Mouse (Mus musculus): ENCODE measurements around the gene Nrbf2. TPM values are rescaled to one million over a fixed set of nuclear protein-coding genes. Genes with fewer than 3 reads are reported as not detected.

Nrbf2 gene
- total RNA-seq, 1 experiment: 15.3 TPM

- no peaks in the 10 kb centered on the region for H3K36me3 ChIP-seq (ENCODE audit: control insufficient read depth, insufficient read depth, low read length, poor library complexity, severe bottlenecking)
- DNase-seq (ENCODE audit: low read depth, low spot score): peak; percentile 40
- no peak overlapping the region for H3K27ac ChIP-seq (ENCODE audit: insufficient read depth, low read depth, low read length, poor library complexity, severe bottlenecking)
- peaks cover 0 to 3% of the 10 kb centered on the region in 2 experiments; a peak in 2 of 4 replicates for H3K4me1 ChIP-seq (ENCODE audit: control insufficient read depth in 2 of 2, insufficient read depth in 2 of 2, low read length in 2 of 2, poor library complexity in 1 of 2)
- H3K9me3 ChIP-seq (ENCODE audit: control insufficient read depth, insufficient read depth, low read depth, low read length): no peaks in the 10 kb centered on the region
- H3K4me3 ChIP-seq (ENCODE audit: insufficient read depth in 1 of 2, low read depth in 1 of 2, low read length in 2 of 2, poor library complexity in 1 of 2, severe bottlenecking in 1 of 2): peak overlapping the region; percentile 52 to 62; a peak in 3 of 4 replicates
- H3K9ac ChIP-seq (ENCODE audit: insufficient read depth, low read depth, low read length, poor library complexity, severe bottlenecking): no peak overlapping the region
- no peak for TF ChIP-seq CHD2 (IDR thresholded peaks at IDR 0.05; ENCODE audit: low read depth, low read length)
- no peak for TF ChIP-seq HCFC1 (IDR thresholded peaks at IDR 0.05; ENCODE audit: borderline replicate concordance, insufficient read depth, low read length)
- TF ChIP-seq MAFK (IDR thresholded peaks at IDR 0.05; ENCODE audit: insufficient read depth, low read depth, low read length): no peak
- TF ChIP-seq ZNF384 (IDR thresholded peaks at IDR 0.05; ENCODE audit: low read depth, low read length): no peak
- no peak for TF ChIP-seq ZC3H11A (IDR thresholded peaks at IDR 0.05; ENCODE audit: borderline replicate concordance, low read depth, low read length)
- in situ Hi-C loops (cut with MboI; ENCODE audit: low sequenced_read_pairs in 2 of 2, unreplicated experiment in 2 of 2): loop anchor here in 1 of 2 experiments (10.0 to 25.0 kb wide), 2 partner anchors 217 to 419 kb away; partner anchors contain the start of gene Egr2
Measured at GRCm38 (mm10) chr10:67317931-67318460, 32.9 kb upstream of the Nrbf2 start.

GRCm38 (mm10) chr10:67314811-67315435 is 29.8 kb upstream of the Nrbf2 start:
- in situ Hi-C loops (cut with MboI; ENCODE audit: low sequenced_read_pairs in 2 of 2, unreplicated experiment in 2 of 2): loop anchor here in 1 of 2 experiments (10.0 to 25.0 kb wide), 2 partner anchors 220 to 422 kb away; partner anchors contain the start of gene Egr2
- H3K4me1 ChIP-seq (ENCODE audit: control insufficient read depth in 2 of 2, insufficient read depth in 2 of 2, low read length in 2 of 2, poor library complexity in 1 of 2): peaks cover 0 to 3% of the 10 kb centered on the region in 2 experiments; a peak in 1 of 4 replicates
- TF ChIP-seq ZC3H11A (IDR thresholded peaks at IDR 0.05; ENCODE audit: borderline replicate concordance, low read depth, low read length) (peak; percentile 97), CHD2 (IDR thresholded peaks at IDR 0.05; ENCODE audit: low read depth, low read length) (no peak), ZNF384 (IDR thresholded peaks at IDR 0.05; ENCODE audit: low read depth, low read length) (peak; percentile 52; the same call in 1 of the 2 replicates)
- no peak overlapping the region for H3K9ac ChIP-seq (ENCODE audit: insufficient read depth, low read depth, low read length, poor library complexity, severe bottlenecking)
- H3K36me3 ChIP-seq (ENCODE audit: control insufficient read depth, insufficient read depth, low read length, poor library complexity, severe bottlenecking): no peaks in the 10 kb centered on the region
- peak; percentile 75 for DNase-seq (ENCODE audit: low read depth, low spot score)
- H3K4me3 ChIP-seq (ENCODE audit: insufficient read depth in 1 of 2, low read depth in 1 of 2, low read length in 2 of 2, poor library complexity in 1 of 2, severe bottlenecking in 1 of 2): no peak overlapping the region
- no peaks in the 10 kb centered on the region for H3K9me3 ChIP-seq (ENCODE audit: control insufficient read depth, insufficient read depth, low read depth, low read length)
- H3K27ac ChIP-seq (ENCODE audit: insufficient read depth, low read depth, low read length, poor library complexity, severe bottlenecking): no peak overlapping the region

- H3K4me3 ChIP-seq (ENCODE audit: insufficient read depth in 1 of 2, low read depth in 1 of 2, low read length in 2 of 2, poor library complexity in 1 of 2, severe bottlenecking in 1 of 2): no peak overlapping the region
- in situ Hi-C loops (cut with MboI; ENCODE audit: low sequenced_read_pairs in 2 of 2, unreplicated experiment in 2 of 2): loop anchor here in 1 of 2 experiments (10.0 to 25.0 kb wide), 2 partner anchors 222 to 425 kb away; partner anchors contain the start of gene Egr2
- H3K9ac ChIP-seq (ENCODE audit: insufficient read depth, low read depth, low read length, poor library complexity, severe bottlenecking): no peak overlapping the region
- no peaks in the 10 kb centered on the region for H3K36me3 ChIP-seq (ENCODE audit: control insufficient read depth, insufficient read depth, low read length, poor library complexity, severe bottlenecking)
- no peak for TF ChIP-seq CHD2 (IDR thresholded peaks at IDR 0.05; ENCODE audit: low read depth, low read length)
- no peak for TF ChIP-seq HCFC1 (IDR thresholded peaks at IDR 0.05; ENCODE audit: borderline replicate concordance, insufficient read depth, low read length)
- no peak for TF ChIP-seq MAFK (IDR thresholded peaks at IDR 0.05; ENCODE audit: insufficient read depth, low read depth, low read length)
- TF ChIP-seq ZC3H11A (IDR thresholded peaks at IDR 0.05; ENCODE audit: borderline replicate concordance, low read depth, low read length): no peak
- H3K4me1 ChIP-seq (ENCODE audit: control insufficient read depth in 2 of 2, insufficient read depth in 2 of 2, low read length in 2 of 2, poor library complexity in 1 of 2): no peaks in the 10 kb centered on the region
- no peaks in the 10 kb centered on the region for H3K9me3 ChIP-seq (ENCODE audit: control insufficient read depth, insufficient read depth, low read depth, low read length)
- no peak overlapping the region for H3K27ac ChIP-seq (ENCODE audit: insufficient read depth, low read depth, low read length, poor library complexity, severe bottlenecking)
- DNase-seq (ENCODE audit: low read depth, low spot score): no peak
Measured at GRCm38 (mm10) chr10:67312456-67312855, 27.4 kb upstream of the Nrbf2 start.

- in situ Hi-C loops (cut with MboI; ENCODE audit: low sequenced_read_pairs in 2 of 2, unreplicated experiment in 2 of 2): loop anchor here in 1 of 2 experiments (10.0 to 25.0 kb wide), 2 partner anchors 223 to 426 kb away; partner anchors contain the start of gene Egr2
- no peaks in the 10 kb centered on the region for H3K4me1 ChIP-seq (ENCODE audit: control insufficient read depth in 2 of 2, insufficient read depth in 2 of 2, low read length in 2 of 2, poor library complexity in 1 of 2)
- TF ChIP-seq ZNF384 (IDR thresholded peaks at IDR 0.05; ENCODE audit: low read depth, low read length) (no peak), MAFK (IDR thresholded peaks at IDR 0.05; ENCODE audit: insufficient read depth, low read depth, low read length) (no peak), HCFC1 (IDR thresholded peaks at IDR 0.05; ENCODE audit: borderline replicate concordance, insufficient read depth, low read length) (no peak), CHD2 (IDR thresholded peaks at IDR 0.05; ENCODE audit: low read depth, low read length) (no peak), ZC3H11A (IDR thresholded peaks at IDR 0.05; ENCODE audit: borderline replicate concordance, low read depth, low read length) (peak; percentile 81)
- no peaks in the 10 kb centered on the region for H3K36me3 ChIP-seq (ENCODE audit: control insufficient read depth, insufficient read depth, low read length, poor library complexity, severe bottlenecking)
- H3K4me3 ChIP-seq (ENCODE audit: insufficient read depth in 1 of 2, low read depth in 1 of 2, low read length in 2 of 2, poor library complexity in 1 of 2, severe bottlenecking in 1 of 2): no peak overlapping the region
- no peak for DNase-seq (ENCODE audit: low read depth, low spot score)
- H3K9ac ChIP-seq (ENCODE audit: insufficient read depth, low read depth, low read length, poor library complexity, severe bottlenecking): no peak overlapping the region
- H3K27ac ChIP-seq (ENCODE audit: insufficient read depth, low read depth, low read length, poor library complexity, severe bottlenecking): no peak overlapping the region
- no peaks in the 10 kb centered on the region for H3K9me3 ChIP-seq (ENCODE audit: control insufficient read depth, insufficient read depth, low read depth, low read length)
Measured at GRCm38 (mm10) chr10:67311277-67311959, 26.3 kb upstream of the Nrbf2 start.
